8 mouse cellular contexts compared by ENCODE assay signal in the genomic region with DNA sequence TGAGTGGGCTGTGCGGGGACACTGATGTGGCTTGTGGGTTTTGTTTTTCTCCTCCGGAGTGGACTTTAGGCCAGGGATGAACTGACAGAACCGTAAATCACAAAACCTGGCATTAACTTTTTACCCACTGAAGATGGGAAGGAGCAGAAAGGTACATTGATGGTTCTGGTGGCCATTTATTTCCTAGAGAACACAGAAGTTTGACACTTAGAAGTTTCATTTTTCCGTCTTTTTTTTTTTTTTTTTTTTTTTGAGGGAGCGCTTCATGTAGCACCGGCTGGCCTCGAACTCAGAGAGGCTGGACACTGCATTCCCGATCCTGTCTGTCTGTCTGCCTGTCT. TPM values are rescaled to one million over a fixed set of nuclear protein-coding genes. Genes with fewer than 3 reads are reported as not detected.
DNase-seq lines count a peak whose midpoint lies in the region; ATAC-seq and TF ChIP-seq lines count a peak whose summit lies in the region.

No protein-coding gene starts in this region.

- H3K4me3 ChIP-seq in heart, postnatal 0 days (ENCODE audit: low read depth, low read length): peak overlapping the region; percentile 96
- H3K4me3 ChIP-seq in MEL (ENCODE audit: control insufficient read depth in 1 of 2, insufficient read depth in 1 of 2, low read depth in 2 of 2, low read length in 2 of 2): peak overlapping the region; percentile 97 to 99
- H3K4me3 ChIP-seq in hindbrain, embryonic 11.5 days (ENCODE audit: low read depth, low read length): peak overlapping the region; percentile 86
- peak overlapping the region; percentile 99 for H3K4me3 ChIP-seq in midbrain, embryonic 12.5 days

- no peaks in the 10 kb centered on the region for H3K27me3 ChIP-seq in heart, postnatal 0 days (ENCODE audit: control insufficient read depth, insufficient read depth, low read length)
- H3K27me3 ChIP-seq in MEL (ENCODE audit: control insufficient read depth in 1 of 2, insufficient read depth in 2 of 2, low read length in 2 of 2): no peaks in the 10 kb centered on the region
- H3K27me3 ChIP-seq in hindbrain, embryonic 11.5 days (ENCODE audit: control insufficient read depth, insufficient read depth, low read length): no peaks in the 10 kb centered on the region
- no peaks in the 10 kb centered on the region for H3K27me3 ChIP-seq in midbrain, embryonic 12.5 days

- no peak for TF ChIP-seq POLR2A in MEL (IDR thresholded peaks at IDR 0.05; ENCODE audit: control insufficient read depth in 1 of 2, insufficient read depth in 1 of 2, low read depth in 1 of 2, low read length in 2 of 2, poor library complexity in 1 of 2)

- DNase-seq in heart, postnatal 0 days (ENCODE audit: low spot score): no peak
- DNase-seq in heart, postnatal 36 days: no peak
- peak; percentile 49 for DNase-seq in MEL (ENCODE audit: low read depth, low spot score)
- peak; percentile 30 for DNase-seq in hindbrain, embryonic 11.5 days (ENCODE audit: low spot score)
- no peak for DNase-seq in gastrocnemius, postnatal 25 days

- intact Hi-C loops in heart, postnatal 36 days (cut with DNase I): loop anchor here (2.0 to 5.0 kb wide), 2 partner anchors 126 to 173 kb away; a partner anchor contains a TSS

- ATAC-seq in heart, postnatal 0 days (ENCODE audit: insufficient read depth, low read depth): no peak
- no peak for ATAC-seq in hindbrain, embryonic 11.5 days (ENCODE audit: low FRiP score)
- no peak for ATAC-seq in midbrain, embryonic 12.5 days (ENCODE audit: low FRiP score, low read depth)
- no peak for ATAC-seq in megakaryocyte progenitor cell, adult 5-6 weeks (replicated peaks; ENCODE audit: poor library complexity)
- no peak for ATAC-seq in inflammation-experienced regulatory T-cells, adult 6 months

- TF ChIP-seq EP300 in heart, postnatal 0 days (IDR thresholded peaks at IDR 0.05; ENCODE audit: low read depth): no peak
- no peak for TF ChIP-seq EP300 in MEL (IDR thresholded peaks at IDR 0.05; ENCODE audit: low read depth in 1 of 2, low read length in 2 of 2)

- H3K36me3 ChIP-seq in heart, postnatal 0 days (replicated peaks; ENCODE audit: control insufficient read depth, insufficient read depth, low read length): peaks cover 4% of the 10 kb centered on the region; the same call in 1 of the 2 replicates
- peaks cover 6 to 35% of the 10 kb centered on the region in 2 experiments; a peak in 3 of 4 replicates for H3K36me3 ChIP-seq in MEL (ENCODE audit: control insufficient read depth in 1 of 2, insufficient read depth in 2 of 2, low read length in 2 of 2)
- no peaks in the 10 kb centered on the region for H3K36me3 ChIP-seq in hindbrain, embryonic 11.5 days (ENCODE audit: control insufficient read depth, insufficient read depth, low read length)
- peaks cover 5% of the 10 kb centered on the region; the same call in 1 of the 2 replicates for H3K36me3 ChIP-seq in midbrain, embryonic 12.5 days

- WGBS in heart, postnatal 0 days: under 1% methylated on average over 8 of the region's 8 CpGs
- WGBS in hindbrain, embryonic 11.5 days: 2% methylated on average over 8 of the region's 8 CpGs
- WGBS in midbrain, embryonic 12.5 days: 4% methylated on average over 8 of the region's 8 CpGs

- no peak for TF ChIP-seq RAD21 in MEL (IDR thresholded peaks at IDR 0.05; ENCODE audit: low read depth, low read length)

- peaks cover 28% of the 10 kb centered on the region for H3K4me1 ChIP-seq in heart, postnatal 0 days (ENCODE audit: control insufficient read depth, insufficient read depth)
- H3K4me1 ChIP-seq in MEL (ENCODE audit: control insufficient read depth in 1 of 2, insufficient read depth in 2 of 2, low read length in 2 of 2): peaks cover 0 to 9% of the 10 kb centered on the region in 2 experiments; a peak in 3 of 4 replicates
- H3K4me1 ChIP-seq in hindbrain, embryonic 11.5 days (replicated peaks; ENCODE audit: control insufficient read depth, insufficient read depth, low read length): peaks cover 8% of the 10 kb centered on the region; the same call in 1 of the 2 replicates
- H3K4me1 ChIP-seq in midbrain, embryonic 12.5 days: peaks cover 35% of the 10 kb centered on the region

- peak overlapping the region; percentile 95 for H3K27ac ChIP-seq in heart, postnatal 0 days (ENCODE audit: low read depth)
- H3K27ac ChIP-seq in MEL (ENCODE audit: control insufficient read depth, low read depth, low read length): peak overlapping the region; percentile 96
- peak overlapping the region; percentile 95; the same call in 1 of the 2 replicates for H3K27ac ChIP-seq in hindbrain, embryonic 11.5 days (ENCODE audit: low read depth, low read length)
- peak overlapping the region; percentile 98 for H3K27ac ChIP-seq in midbrain, embryonic 12.5 days (replicated peaks)

- TF ChIP-seq CTCF in heart, postnatal 0 days (IDR thresholded peaks at IDR 0.05; ENCODE audit: low read depth): no peak
- no peak for TF ChIP-seq CTCF in MEL (IDR thresholded peaks at IDR 0.05 in 2 of 3, conservative IDR thresholded peaks at IDR 0.05 in 1 of 3; ENCODE audit: control insufficient read depth in 1 of 3, insufficient read depth in 1 of 3, low read depth in 2 of 3, low read length in 3 of 3, poor library complexity in 1 of 3, severe bottlenecking in 1 of 3)

- H3K79me2 ChIP-seq in MEL (ENCODE audit: control insufficient read depth, insufficient read depth, low read length, poor library complexity): peaks cover 50% of the 10 kb centered on the region

- peak overlapping the region; percentile 73 for H3K9ac ChIP-seq in heart, postnatal 0 days (replicated peaks; ENCODE audit: low read depth, low read length)
- H3K9ac ChIP-seq in MEL (ENCODE audit: control insufficient read depth, low read depth, low read length, poor library complexity, severe bottlenecking): peak overlapping the region; percentile 100
- peak overlapping the region; percentile 90 for H3K9ac ChIP-seq in hindbrain, embryonic 11.5 days (ENCODE audit: low read depth, low read length)
- peak overlapping the region; percentile 99 for H3K9ac ChIP-seq in midbrain, embryonic 12.5 days (replicated peaks)

- H3K9me3 ChIP-seq in heart, postnatal 0 days (replicated peaks; ENCODE audit: control insufficient read depth, low read length): peaks cover 3% of the 10 kb centered on the region; the same call in 1 of the 2 replicates
- H3K9me3 ChIP-seq in MEL (replicated peaks; ENCODE audit: insufficient read depth, low read length): no peaks in the 10 kb centered on the region
- H3K9me3 ChIP-seq in hindbrain, embryonic 11.5 days (ENCODE audit: control insufficient read depth, low read length): no peaks in the 10 kb centered on the region
- H3K9me3 ChIP-seq in midbrain, embryonic 12.5 days: peaks cover 6% of the 10 kb centered on the region; the same call in 1 of the 2 replicates

- peak overlapping the region; percentile 65 for H3K4me2 ChIP-seq in heart, postnatal 0 days (ENCODE audit: low read depth, low read length)
- peak overlapping the region; percentile 45 for H3K4me2 ChIP-seq in hindbrain, embryonic 11.5 days (replicated peaks; ENCODE audit: low read depth, low read length)
- H3K4me2 ChIP-seq in midbrain, embryonic 12.5 days (replicated peaks): peak overlapping the region; percentile 86

RNA-seq across cellular contexts. Expression of a gene that starts 1.1 kb away (rescaled TPM):
- 21.3 and 30.0 TPM in 2 replicates for total RNA-seq in heart, postnatal 0 days (2014; rRNA removed; ENCODE audit: low replicate concordance)
- polyA plus RNA-seq in heart, postnatal 0 days (2015; fragmentation: Nextera tagmentation; extraction: Ambion mirVana): 11.9 and 13.1 TPM in 2 replicates
- total RNA-seq in heart, postnatal 36 days (2021): 10 to 100 TPM; 41.4 to 43.0 TPM
- 69.1 and 72.9 TPM in 2 replicates for total RNA-seq in MEL (2012; rRNA removed)
- polyA plus RNA-seq in MEL (2012; ENCODE audit: insufficient read depth in 1 of 2, insufficient read length in 2 of 2, low read depth in 1 of 2, low replicate concordance in 2 of 2, missing spikeins in 1 of 2): 10 to 100 TPM; 44.5 to 81.5 TPM
- polyA plus RNA-seq in hindbrain, embryonic 11.5 days (2014; fragmentation: Nextera tagmentation; extraction: Ambion mirVana): 54.5 and 77.6 TPM in 2 replicates
- 68.1 and 70.4 TPM in 2 replicates for polyA plus RNA-seq in midbrain, embryonic 12.5 days (2016; fragmentation: Nextera tagmentation; extraction: Ambion mirVana)
- total RNA-seq in gastrocnemius, postnatal 25 days (2021): 10 to 100 TPM; 25.7 to 29.2 TPM
- total RNA-seq in megakaryocyte progenitor cell, adult 5-6 weeks (2015): 72.1 and 90.2 TPM in 2 replicates
- total RNA-seq in megakaryocyte progenitor cell, adult 5-6 weeks (2017): 128 and 160 TPM in 2 replicates
- 10 to 100 TPM; 25.0 to 27.5 (median 26.0) TPM for polyA plus RNA-seq in inflammation-experienced regulatory T-cells, adult 6 months (2017; shearing (Covaris generic))

RNA-seq across cellular contexts. Expression of a gene that starts 20.1 kb away (rescaled TPM):
- 10.6 and 23.2 TPM in 2 replicates for total RNA-seq in heart, postnatal 0 days (2014; rRNA removed; ENCODE audit: low replicate concordance)
- 51.8 and 54.5 TPM in 2 replicates for polyA plus RNA-seq in heart, postnatal 0 days (2015; fragmentation: Nextera tagmentation; extraction: Ambion mirVana)
- total RNA-seq in heart, postnatal 36 days (2021): 10 to 100 TPM; 41.3 to 43.4 TPM
- total RNA-seq in MEL (2012; rRNA removed): 44.6 and 45.1 TPM in 2 replicates
- 10 to 100 TPM in 1 of 2 experiments, not detected in 1; 76.0 TPM for polyA plus RNA-seq in MEL (2012; ENCODE audit: insufficient read depth in 1 of 2, insufficient read length in 2 of 2, low read depth in 1 of 2, low replicate concordance in 2 of 2, missing spikeins in 1 of 2)
- polyA plus RNA-seq in hindbrain, embryonic 11.5 days (2014; fragmentation: Nextera tagmentation; extraction: Ambion mirVana): 35.9 and 38.8 TPM in 2 replicates
- polyA plus RNA-seq in midbrain, embryonic 12.5 days (2016; fragmentation: Nextera tagmentation; extraction: Ambion mirVana): 46.8 and 49.6 TPM in 2 replicates
- 10 to 100 TPM; 27.1 to 27.4 TPM for total RNA-seq in gastrocnemius, postnatal 25 days (2021)
- total RNA-seq in megakaryocyte progenitor cell, adult 5-6 weeks (2015): 18.1 and 18.7 TPM in 2 replicates
- 24.8 and 25.2 TPM in 2 replicates for total RNA-seq in megakaryocyte progenitor cell, adult 5-6 weeks (2017)
- 10 to 100 TPM; 39.0 to 55.4 (median 54.2) TPM for polyA plus RNA-seq in inflammation-experienced regulatory T-cells, adult 6 months (2017; shearing (Covaris generic))

RNA-seq across cellular contexts. Expression of a gene that starts 38.7 kb away (rescaled TPM):
- 30.0 and 66.2 TPM in 2 replicates for total RNA-seq in heart, postnatal 0 days (2014; rRNA removed; ENCODE audit: low replicate concordance)
- 10.4 and 11.3 TPM in 2 replicates for polyA plus RNA-seq in heart, postnatal 0 days (2015; fragmentation: Nextera tagmentation; extraction: Ambion mirVana)
- total RNA-seq in heart, postnatal 36 days (2021): 10 to 100 TPM; 11.7 to 12.8 TPM
- 19.3 and 20.5 TPM in 2 replicates for total RNA-seq in MEL (2012; rRNA removed)
- polyA plus RNA-seq in MEL (2012; ENCODE audit: insufficient read depth in 1 of 2, insufficient read length in 2 of 2, low read depth in 1 of 2, low replicate concordance in 2 of 2, missing spikeins in 1 of 2): 10 to 100 TPM in 1 of 2 experiments, not detected in 1; 30.3 TPM
- polyA plus RNA-seq in hindbrain, embryonic 11.5 days (2014; fragmentation: Nextera tagmentation; extraction: Ambion mirVana): 21.4 and 21.9 TPM in 2 replicates
- 26.3 and 26.5 TPM in 2 replicates for polyA plus RNA-seq in midbrain, embryonic 12.5 days (2016; fragmentation: Nextera tagmentation; extraction: Ambion mirVana)
- total RNA-seq in gastrocnemius, postnatal 25 days (2021): 10 to 100 TPM in 1 of 2 experiments, 1 to 10 TPM in 1; 7.5 to 10.5 TPM
- 10.9 and 11.0 TPM in 2 replicates for total RNA-seq in megakaryocyte progenitor cell, adult 5-6 weeks (2015)
- 14.9 and 18.7 TPM in 2 replicates for total RNA-seq in megakaryocyte progenitor cell, adult 5-6 weeks (2017)
- polyA plus RNA-seq in inflammation-experienced regulatory T-cells, adult 6 months (2017; shearing (Covaris generic)): 1 to 10 TPM; 5.2 to 9.2 (median 5.8) TPM

Comparison
In these comparisons a context has a peak if more than half of its experiments do, and no peak if none do; other contexts are left out.
1. DNase-seq: peak in MEL (single experiment) and hindbrain, embryonic 11.5 days (single experiment); none in heart, postnatal 0 days (single experiment), heart, postnatal 36 days (0 of 2) and gastrocnemius, postnatal 25 days (single experiment).
2. Peak in every context shown above with its lines, with median percentiles within 50 percentile points of each other: H3K27ac ChIP-seq, H3K4me2 ChIP-seq, H3K4me3 ChIP-seq and H3K9ac ChIP-seq.